22 mouse cellular contexts compared by ENCODE assay signal in genomic region chr10:29864566-29864965, GRCm38 (mm10).
"Had no signal": no experiment of that assay in that cellular context is flagged by ENCODE, and none has a peak within 500 bp of the region (broad histone marks: within the 10 kb centered on the region; RNA-seq: fewer than 3 reads in every experiment).

No protein-coding gene starts in this region.

- ATAC-seq: hindbrain, embryonic 16.5 days; hindbrain, postnatal 0 days; inflammation-experienced regulatory T-cells, adult 6 months; intestine, embryonic 15.5 days; intestine, embryonic 16.5 days; intestine, postnatal 0 days had no signal

- DNase-seq: heart, postnatal 10 days; heart, postnatal 14 days; heart, postnatal 36 days; heart, postnatal 4 days; kidney, adult 11 months; kidney, adult 18-20 months; kidney, adult 2 months; kidney, adult 8-10 months; kidney, adult 9 months; kidney, postnatal 10 days; kidney, postnatal 14 days; kidney, postnatal 25 days; kidney, postnatal 36 days; kidney, postnatal 4 days; layer of hippocampus, adult 9-11 months; layer of hippocampus, postnatal 36 days had no signal
